Mouse (Mus musculus): ENCODE measurements around the gene Ift140. TPM values are rescaled to one million over a fixed set of nuclear protein-coding genes. Genes with fewer than 3 reads are reported as not detected.

The Ift140 gene
- 18.8 and 20.0 TPM in 2 replicates for polyA plus RNA-seq (2015; fragmentation: Nextera tagmentation; extraction: Ambion mirVana)

DNA sequence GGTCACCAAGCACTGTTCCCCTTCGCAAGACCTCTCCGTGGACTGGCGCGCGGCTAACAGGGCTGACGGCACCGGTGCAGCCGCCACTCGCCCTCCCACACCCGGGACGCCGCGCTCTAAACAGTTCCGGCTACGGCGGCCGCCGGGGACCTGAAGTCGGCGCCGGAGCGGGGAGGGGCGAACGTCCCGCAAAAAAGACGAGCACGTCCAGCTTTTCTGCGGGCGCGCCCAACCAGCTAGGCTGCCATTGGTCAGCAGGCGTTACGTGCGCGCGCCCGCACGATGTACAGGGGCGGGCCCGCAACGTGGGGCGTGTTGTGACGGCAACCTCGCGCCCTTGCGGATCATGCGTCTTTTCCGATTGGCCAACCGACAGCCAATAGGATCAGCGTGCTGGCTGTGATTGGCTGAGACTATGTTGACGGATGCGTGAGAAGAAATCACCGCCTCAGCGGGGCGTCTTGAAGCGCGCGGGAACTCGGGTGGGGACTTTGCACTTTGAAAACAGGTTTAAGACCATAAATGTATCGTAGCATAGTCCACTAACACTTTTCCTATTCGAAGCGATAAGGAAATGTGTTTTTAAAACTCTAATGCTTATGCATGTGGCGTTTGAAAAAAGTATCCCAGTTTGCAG, at the start of gene Ift140, which contains the start of gene Cramp1l:
TSS of gene Ift140 (plus strand) at position 431 of the 637 bp plus-strand sequence.
TSS of gene Cramp1l (minus strand) at position 134 of the 637 bp plus-strand sequence.
- WGBS: under 1% methylated on average over 62 of the region's 62 CpGs
- H3K4me2 ChIP-seq: peak within 1 kb of the TSS; percentile 98

DNA sequence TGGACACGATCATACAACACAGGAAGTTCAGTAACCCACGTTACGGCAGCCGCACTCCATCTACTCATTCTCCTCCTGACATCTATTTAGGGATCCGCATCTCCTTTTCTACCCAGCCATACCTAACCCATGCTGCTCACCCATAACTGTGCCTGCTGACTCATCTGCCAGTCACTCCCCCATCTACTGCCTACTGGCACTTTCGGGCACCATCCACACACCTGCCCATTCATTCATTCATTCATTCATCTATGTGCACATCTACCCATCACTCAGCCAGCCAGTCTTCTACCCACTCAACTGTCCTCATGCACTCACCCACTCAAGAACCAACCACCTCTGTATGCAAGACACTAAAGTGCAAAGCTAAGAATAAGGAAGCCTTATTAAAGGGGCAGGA, 28.7 kb upstream of the Ift140 start:
- no peak overlapping the region for H3K4me3 ChIP-seq
- no peak overlapping the region for H3K4me2 ChIP-seq
- peaks cover 93% of the 10 kb centered on the region for H3K36me3 ChIP-seq
- no peak for ATAC-seq (ENCODE audit: low FRiP score, low read depth)
- no peaks in the 10 kb centered on the region for H3K4me1 ChIP-seq (replicated peaks)
- H3K9me3 ChIP-seq: no peaks in the 10 kb centered on the region
- H3K9ac ChIP-seq: no peak overlapping the region
- no peak overlapping the region for H3K27ac ChIP-seq (replicated peaks)
- WGBS: 95% methylated on average over 6 of the region's 6 CpGs
- no peaks in the 10 kb centered on the region for H3K27me3 ChIP-seq

More for the DNA sequence above, at the start of gene Ift140, which contains the start of gene Cramp1l:
- H3K27ac ChIP-seq (replicated peaks): peak within 1 kb of the TSS; percentile 80
- H3K9me3 ChIP-seq: no peaks in the 10 kb centered on the region
- H3K36me3 ChIP-seq: peaks cover 20% of the 10 kb centered on the region
- peak within 1 kb of the TSS; percentile 88 for H3K4me3 ChIP-seq
- peak; percentile 99 for ATAC-seq (ENCODE audit: low FRiP score, low read depth)
- H3K9ac ChIP-seq: peak within 1 kb of the TSS; percentile 89
- peaks cover 49% of the 10 kb centered on the region for H3K4me1 ChIP-seq (replicated peaks)
- H3K27me3 ChIP-seq: no peaks in the 10 kb centered on the region

DNA sequence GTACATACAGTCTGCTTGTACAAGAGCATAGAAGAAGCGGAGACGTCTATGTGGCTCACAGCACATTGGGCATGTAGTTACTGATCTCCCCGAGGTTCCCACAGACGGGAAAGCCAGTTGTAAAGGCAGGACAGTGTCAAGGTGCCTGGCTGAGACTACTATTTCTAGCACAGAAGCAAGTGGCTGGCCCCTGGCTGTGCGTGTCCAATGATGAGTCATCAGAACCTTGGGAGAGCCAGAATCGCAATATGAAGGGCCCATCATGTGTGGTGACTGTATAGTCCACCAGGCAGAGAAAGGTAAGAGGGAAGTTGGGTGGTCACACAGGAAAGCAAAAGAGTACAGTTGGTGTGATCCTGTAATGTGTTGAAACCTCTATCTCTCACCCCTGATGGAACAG, 21.2 kb upstream of the Ift140 start:
- no peaks in the 10 kb centered on the region for H3K4me1 ChIP-seq (replicated peaks)
- no peak overlapping the region for H3K9ac ChIP-seq
- 96% methylated on average over 6 of the region's 6 CpGs for WGBS
- no peaks in the 10 kb centered on the region for H3K27me3 ChIP-seq
- H3K4me3 ChIP-seq: no peak overlapping the region
- no peak overlapping the region for H3K27ac ChIP-seq (replicated peaks)
- ATAC-seq (ENCODE audit: low FRiP score, low read depth): no peak
- peaks cover 91% of the 10 kb centered on the region for H3K36me3 ChIP-seq
- H3K4me2 ChIP-seq: no peak overlapping the region
- no peaks in the 10 kb centered on the region for H3K9me3 ChIP-seq

DNA sequence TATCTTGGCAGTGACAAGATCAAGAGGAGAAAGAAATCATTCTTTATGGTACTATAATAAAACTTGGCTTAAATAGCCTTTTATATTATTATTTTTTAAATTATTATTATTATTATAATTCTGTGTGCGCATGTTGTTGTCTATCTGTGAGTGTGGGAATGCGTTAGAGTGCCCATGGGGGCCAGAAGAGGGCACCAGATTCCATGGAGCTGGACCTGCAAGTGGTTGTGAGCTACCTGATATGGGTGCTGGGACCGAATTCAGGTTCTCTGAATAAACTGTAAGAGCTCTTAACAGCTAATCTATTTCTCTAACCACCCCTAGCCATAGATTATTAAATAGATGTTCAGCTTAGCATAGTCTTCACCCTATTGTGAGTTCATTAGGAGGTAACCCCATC, 10.8 kb upstream of the Ift140 start:
- Histone ChIP-seq H3K36me3 (peaks cover 36% of the 10 kb centered on the region), H3K4me1 (replicated peaks) (no peaks in the 10 kb centered on the region), H3K27ac (replicated peaks) (no peak overlapping the region), H3K4me2 (no peak overlapping the region), H3K27me3 (no peaks in the 10 kb centered on the region), H3K4me3 (no peak overlapping the region), H3K9me3 (no peaks in the 10 kb centered on the region), H3K9ac (no peak overlapping the region)
- no peak for ATAC-seq (ENCODE audit: low FRiP score, low read depth)
- WGBS: 96% methylated on average over 3 of the region's 3 CpGs

DNA sequence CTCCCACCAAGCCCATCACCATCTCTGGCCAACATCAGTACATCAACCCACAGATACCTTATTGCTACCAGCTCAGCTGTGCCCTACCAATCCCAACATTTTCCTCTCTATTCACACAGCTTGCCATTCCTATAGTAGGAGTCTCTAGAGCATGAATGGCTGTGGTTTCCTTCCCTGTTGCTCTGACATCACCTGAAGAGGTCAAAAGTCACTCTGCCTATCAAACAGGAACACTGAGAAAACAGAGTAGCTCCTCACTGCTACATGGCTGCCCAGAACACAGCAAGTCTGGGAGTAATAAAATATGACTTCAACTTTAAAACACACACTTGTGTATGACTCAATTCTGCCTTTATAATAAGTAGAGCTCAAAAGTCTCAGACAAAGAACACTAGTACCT, 8.4 kb upstream of the Ift140 start:
- peaks cover 44% of the 10 kb centered on the region for H3K36me3 ChIP-seq
- no peak overlapping the region for H3K27ac ChIP-seq (replicated peaks)
- no peak for ATAC-seq (ENCODE audit: low FRiP score, low read depth)

DNA sequence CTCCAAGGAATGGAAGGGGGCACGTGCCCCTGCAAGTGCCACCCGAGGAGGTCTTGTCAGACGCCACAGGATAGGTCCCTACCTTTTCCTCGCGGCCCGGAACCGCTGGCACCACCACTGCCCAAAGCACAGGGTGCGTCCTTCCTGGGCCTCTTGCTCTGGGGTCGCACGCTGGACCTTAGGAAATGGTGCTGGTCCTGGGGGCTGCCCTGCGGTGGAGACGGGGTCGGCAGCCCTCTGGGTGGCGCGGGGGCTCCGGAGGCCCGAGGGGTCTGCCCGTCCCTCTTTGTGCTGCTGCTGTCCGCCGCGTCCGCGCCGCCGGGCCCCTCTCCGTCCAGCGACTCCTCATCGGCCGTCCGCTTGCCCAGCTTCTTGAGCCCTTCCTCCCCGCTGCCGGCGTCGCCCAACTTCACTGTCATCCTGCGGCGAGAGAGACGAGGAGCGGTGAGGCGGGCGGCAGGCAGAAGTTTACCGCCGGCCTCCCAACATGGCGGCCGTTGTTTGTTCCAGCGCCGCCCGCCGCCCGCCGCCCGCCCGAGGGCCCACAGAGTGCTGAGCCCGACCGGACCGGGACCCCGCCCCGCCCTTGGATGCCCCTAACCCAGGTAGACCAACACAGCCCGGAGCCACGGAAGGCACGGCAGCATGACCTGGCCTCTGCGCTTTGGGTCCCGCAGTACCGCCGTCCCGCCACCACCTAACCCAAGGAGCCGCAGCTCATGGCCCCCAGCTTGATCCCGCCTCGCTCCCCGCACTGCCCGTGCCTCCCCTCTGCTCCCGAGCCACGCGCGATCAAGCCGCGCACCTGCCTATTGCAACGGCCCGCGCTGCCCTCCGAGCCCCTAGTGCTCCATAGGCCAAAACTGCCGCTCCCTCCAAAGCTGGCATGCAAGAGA, 2.0 kb upstream of the Ift140 start:
- Histone ChIP-seq H3K36me3 (peaks cover 31% of the 10 kb centered on the region), H3K4me3 (peak overlapping the region; percentile 88), H3K4me2 (peak overlapping the region; percentile 97), H3K27ac (replicated peaks) (peak overlapping the region; percentile 73), H3K9me3 (no peaks in the 10 kb centered on the region), H3K4me1 (replicated peaks) (peaks cover 49% of the 10 kb centered on the region), H3K27me3 (no peaks in the 10 kb centered on the region), H3K9ac (peak overlapping the region; percentile 89)
- under 1% methylated on average over 69 of the region's 81 CpGs for WGBS
- no peak for ATAC-seq (ENCODE audit: low FRiP score, low read depth)

More for the DNA sequence above, 8.4 kb upstream of the Ift140 start:
- no peak overlapping the region for H3K4me3 ChIP-seq
- H3K4me1 ChIP-seq (replicated peaks): peaks cover 10% of the 10 kb centered on the region
- no peak overlapping the region for H3K4me2 ChIP-seq
- H3K9ac ChIP-seq: no peak overlapping the region
- H3K27me3 ChIP-seq: no peaks in the 10 kb centered on the region
- H3K9me3 ChIP-seq: no peaks in the 10 kb centered on the region

DNA sequence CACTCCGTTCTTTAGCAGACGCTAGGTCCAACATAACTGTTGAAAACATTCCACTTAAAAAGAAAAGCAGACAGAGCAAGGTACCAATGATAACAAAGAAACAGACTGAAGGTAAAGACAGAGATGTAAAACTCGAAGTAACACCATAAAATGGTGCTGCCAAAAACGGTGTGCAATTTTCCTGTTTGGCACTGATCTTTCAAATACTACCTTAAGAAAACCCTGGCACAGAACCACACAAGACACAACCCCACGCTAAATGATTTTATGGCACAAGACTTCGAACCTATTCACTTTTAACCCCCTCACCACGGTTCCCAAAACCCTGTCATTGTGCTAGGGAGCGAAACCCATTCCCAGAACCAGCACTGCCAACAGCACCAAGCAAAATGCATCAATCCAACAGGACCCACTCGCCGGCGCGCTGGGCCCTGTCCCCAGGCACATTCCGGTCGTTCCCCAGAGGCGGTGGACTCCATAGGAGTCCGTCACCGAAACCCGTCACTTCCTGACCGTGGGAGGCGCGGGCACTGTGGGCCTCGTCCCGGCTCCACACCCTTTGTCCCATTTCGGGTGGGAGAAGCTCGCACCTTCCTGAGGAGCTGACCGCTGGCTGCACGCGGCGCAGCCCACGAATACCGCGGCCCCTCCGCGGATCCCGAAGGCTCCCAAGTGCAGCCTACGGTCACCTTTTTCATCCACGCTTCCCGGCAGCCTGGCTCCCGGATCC, 879 bp upstream of the Ift140 start:
- under 1% methylated on average over 39 of the region's 39 CpGs for WGBS
- peak overlapping the region; percentile 97 for H3K4me2 ChIP-seq
- H3K36me3 ChIP-seq: peaks cover 26% of the 10 kb centered on the region
- H3K9ac ChIP-seq: peak overlapping the region; percentile 89
- no peak for ATAC-seq (ENCODE audit: low FRiP score, low read depth)
- H3K4me1 ChIP-seq (replicated peaks): peaks cover 49% of the 10 kb centered on the region
- no peaks in the 10 kb centered on the region for H3K27me3 ChIP-seq
- H3K27ac ChIP-seq (replicated peaks): peak overlapping the region; percentile 78
- H3K4me3 ChIP-seq: peak overlapping the region; percentile 88
- H3K9me3 ChIP-seq: no peaks in the 10 kb centered on the region

DNA sequence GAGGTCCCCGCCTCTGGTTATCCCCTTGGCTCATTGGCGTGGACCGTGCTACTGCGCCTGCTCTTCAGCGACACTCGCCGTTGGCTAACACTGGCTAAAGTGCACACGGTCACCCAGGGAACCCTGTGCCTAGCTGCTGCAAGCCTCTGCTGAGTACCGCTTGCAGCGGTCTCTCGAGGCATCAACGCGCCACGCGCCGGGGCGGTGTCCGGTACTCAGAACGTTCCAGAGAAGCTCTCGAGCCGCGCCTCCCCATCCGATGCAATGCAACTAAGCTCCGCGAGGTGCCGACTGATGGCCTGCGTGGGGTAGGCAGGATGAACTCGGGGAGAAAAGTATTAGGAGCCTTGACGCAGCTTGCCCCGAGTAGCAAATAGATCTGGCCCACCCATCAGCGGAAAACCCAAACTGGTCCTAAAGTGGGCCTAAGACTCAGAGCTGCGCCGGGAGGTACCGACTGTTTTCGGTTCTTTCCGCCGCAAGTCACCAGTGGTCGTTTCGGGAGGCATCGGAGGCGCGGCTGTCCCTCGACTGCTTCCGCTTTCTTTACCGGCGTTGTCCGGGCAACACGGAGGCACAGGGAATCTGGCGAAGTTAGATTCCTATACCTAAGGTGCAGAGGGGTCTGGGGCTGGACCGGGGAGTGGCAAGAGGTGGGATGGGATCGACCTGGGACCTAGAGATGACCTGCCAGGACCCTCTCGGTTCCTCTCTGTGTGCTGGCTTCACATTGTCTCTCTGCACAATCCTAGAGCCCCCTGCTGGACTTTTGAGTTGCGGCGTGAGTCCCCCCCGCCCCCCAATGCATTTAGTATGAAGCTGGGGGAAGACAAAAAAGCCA, 627 bp downstream of the Ift140 start:
- H3K4me1 ChIP-seq (replicated peaks): peaks cover 46% of the 10 kb centered on the region
- H3K4me2 ChIP-seq: peak overlapping the region; percentile 98
- no peaks in the 10 kb centered on the region for H3K9me3 ChIP-seq
- no peaks in the 10 kb centered on the region for H3K27me3 ChIP-seq
- H3K27ac ChIP-seq (replicated peaks): peak overlapping the region; percentile 80
- under 1% methylated on average over 55 of the region's 55 CpGs for WGBS
- H3K9ac ChIP-seq: peak overlapping the region; percentile 79
- ATAC-seq (ENCODE audit: low FRiP score, low read depth): peak; percentile 92
- peaks cover 12% of the 10 kb centered on the region for H3K36me3 ChIP-seq
- H3K4me3 ChIP-seq: peak overlapping the region; percentile 88

DNA sequence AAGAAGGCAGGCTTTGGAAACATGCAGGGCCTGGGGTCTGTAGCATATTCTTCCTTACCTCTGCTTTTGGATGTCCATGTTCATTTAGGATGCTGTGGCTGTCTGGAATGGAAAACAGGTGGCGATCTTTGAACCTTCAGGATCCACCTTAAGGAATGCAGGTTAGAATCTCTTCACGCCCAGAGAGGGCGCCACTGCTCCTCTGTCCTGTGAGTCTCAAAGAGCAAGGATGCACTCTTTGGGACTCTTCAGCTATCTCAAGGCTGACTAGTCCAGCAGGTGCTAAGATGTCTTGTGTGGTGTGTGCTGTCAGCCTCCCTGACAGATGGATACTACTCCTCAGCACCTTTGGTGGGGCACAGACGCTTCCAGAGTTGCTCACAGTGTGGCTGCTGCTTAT, 20.3 kb downstream of the Ift140 start:
- no peak overlapping the region for H3K4me3 ChIP-seq
- H3K27me3 ChIP-seq: no peaks in the 10 kb centered on the region
- no peak overlapping the region for H3K9ac ChIP-seq
- WGBS: 71% methylated on average over 4 of the region's 4 CpGs
- H3K4me1 ChIP-seq (replicated peaks): no peaks in the 10 kb centered on the region
- no peak overlapping the region for H3K4me2 ChIP-seq
- H3K27ac ChIP-seq (replicated peaks): no peak overlapping the region
- no peaks in the 10 kb centered on the region for H3K9me3 ChIP-seq
- peaks cover 49% of the 10 kb centered on the region for H3K36me3 ChIP-seq
- no peak for ATAC-seq (ENCODE audit: low FRiP score, low read depth)

DNA sequence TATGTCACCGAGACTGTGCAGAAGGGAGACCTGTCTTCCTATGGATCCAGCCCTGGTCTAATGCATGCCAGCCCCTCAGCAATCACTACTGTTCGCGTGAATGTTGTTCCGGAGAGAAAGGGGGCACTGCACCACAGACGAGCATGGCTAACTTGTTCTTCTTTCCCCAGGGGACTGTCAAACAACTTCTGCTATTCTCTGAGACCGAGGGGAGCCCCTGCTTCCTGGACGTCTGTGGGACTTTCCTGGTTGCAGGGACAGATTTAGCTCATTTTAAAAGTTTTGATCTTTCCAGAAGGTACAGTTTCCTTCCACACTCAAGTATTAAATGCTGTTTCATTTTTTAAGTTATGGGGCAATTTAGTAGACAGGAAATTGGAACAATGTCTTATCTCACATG, 29.0 kb downstream of the Ift140 start:
- H3K9me3 ChIP-seq: no peaks in the 10 kb centered on the region

DNA sequence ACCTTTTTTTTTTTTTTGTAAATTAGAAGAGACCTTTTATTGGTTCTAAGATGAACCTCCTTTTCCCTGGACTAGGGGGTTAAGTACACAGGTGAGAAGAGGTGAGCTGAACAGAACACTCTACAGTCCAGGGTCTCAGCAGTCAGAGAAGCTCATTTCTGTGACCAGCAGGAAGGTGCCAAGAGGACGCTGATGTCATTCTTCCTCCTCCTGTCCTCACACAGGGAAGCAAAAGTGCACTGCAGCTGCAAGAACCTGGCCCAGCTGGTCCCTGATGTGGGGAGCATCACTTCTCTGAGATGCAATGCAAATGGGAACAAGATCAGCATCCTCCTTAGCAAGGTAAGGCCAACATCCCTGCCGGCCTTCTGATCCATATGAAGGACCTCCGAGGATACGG, 29.4 kb downstream of the Ift140 start:
- H3K4me2 ChIP-seq: no peak overlapping the region
- ATAC-seq (ENCODE audit: low FRiP score, low read depth): no peak
- no peaks in the 10 kb centered on the region for H3K9me3 ChIP-seq
- no peaks in the 10 kb centered on the region for H3K27me3 ChIP-seq
- no peak overlapping the region for H3K9ac ChIP-seq
- no peaks in the 10 kb centered on the region for H3K4me1 ChIP-seq (replicated peaks)
- no peak overlapping the region for H3K27ac ChIP-seq (replicated peaks)
- H3K36me3 ChIP-seq: peaks cover 17% of the 10 kb centered on the region
- no peak overlapping the region for H3K4me3 ChIP-seq
- 97% methylated on average over 4 of the region's 4 CpGs for WGBS

More for the DNA sequence above, 29.0 kb downstream of the Ift140 start:
- Histone ChIP-seq H3K4me3 (no peak overlapping the region), H3K4me2 (no peak overlapping the region), H3K9ac (no peak overlapping the region), H3K27ac (replicated peaks) (no peak overlapping the region), H3K36me3 (peaks cover 16% of the 10 kb centered on the region), H3K4me1 (replicated peaks) (no peaks in the 10 kb centered on the region), H3K27me3 (no peaks in the 10 kb centered on the region)
- ATAC-seq (ENCODE audit: low FRiP score, low read depth): no peak
- WGBS: 76% methylated on average over 7 of the region's 7 CpGs

All from hindbrain, embryonic 15.5 days (tissue).